Mouse (Mus musculus) thymus, postnatal 25 days (tissue): ENCODE data around the gene Rnase10.
A peak's percentile ranks its signal among the peaks of the same experiment; 100 is the strongest.
"Not testable (repeated sequence)": the region's sequence is repeated elsewhere in the genome, so short reads cannot be mapped to it uniquely, and the experiment has no call there.

Source experiments
- DNase-seq: peaks from one replicate; pipeline ENCODE4 v3.0.0; 2022

The Rnase10 gene

DNA sequence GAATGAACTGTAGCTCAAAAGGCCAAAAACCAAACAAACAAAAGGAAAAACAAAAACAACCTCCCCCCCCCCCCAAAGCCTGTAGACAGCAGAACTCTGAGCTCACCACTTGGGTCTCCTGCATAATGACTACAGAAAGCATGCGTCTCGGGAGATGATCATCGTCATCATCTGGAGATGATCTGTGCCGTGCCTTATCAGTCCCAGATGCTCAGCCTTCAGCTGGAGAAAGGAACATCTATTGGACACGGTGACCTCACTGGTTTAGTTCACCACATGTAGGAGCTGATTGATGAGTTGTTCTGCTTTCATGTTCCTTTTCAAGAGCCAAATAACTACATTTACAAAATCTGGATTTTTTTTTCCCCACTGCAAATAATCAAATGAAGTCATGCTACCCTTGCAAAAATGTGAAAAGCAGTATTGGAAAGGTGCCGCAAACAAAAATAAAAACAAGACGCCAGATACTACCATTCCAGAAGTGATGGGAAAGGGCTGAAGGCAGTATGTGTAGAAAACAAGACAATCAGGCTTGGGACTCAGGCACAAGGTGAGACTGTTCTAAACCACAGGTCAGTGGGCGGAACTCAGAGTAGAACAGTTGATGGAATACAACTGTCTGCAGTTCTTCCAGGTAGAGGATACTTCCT, at the start of gene Rnase10:
Rnase10 (plus strand) TSS at position 600 of the 650 bp plus-strand sequence.
- DNase-seq, result no peak

- DNase-seq, result not testable (repeated sequence)
Measured at GRCm38 (mm10) chr14:50958289-50958995, 49.1 kb upstream of the Rnase10 start.

DNA sequence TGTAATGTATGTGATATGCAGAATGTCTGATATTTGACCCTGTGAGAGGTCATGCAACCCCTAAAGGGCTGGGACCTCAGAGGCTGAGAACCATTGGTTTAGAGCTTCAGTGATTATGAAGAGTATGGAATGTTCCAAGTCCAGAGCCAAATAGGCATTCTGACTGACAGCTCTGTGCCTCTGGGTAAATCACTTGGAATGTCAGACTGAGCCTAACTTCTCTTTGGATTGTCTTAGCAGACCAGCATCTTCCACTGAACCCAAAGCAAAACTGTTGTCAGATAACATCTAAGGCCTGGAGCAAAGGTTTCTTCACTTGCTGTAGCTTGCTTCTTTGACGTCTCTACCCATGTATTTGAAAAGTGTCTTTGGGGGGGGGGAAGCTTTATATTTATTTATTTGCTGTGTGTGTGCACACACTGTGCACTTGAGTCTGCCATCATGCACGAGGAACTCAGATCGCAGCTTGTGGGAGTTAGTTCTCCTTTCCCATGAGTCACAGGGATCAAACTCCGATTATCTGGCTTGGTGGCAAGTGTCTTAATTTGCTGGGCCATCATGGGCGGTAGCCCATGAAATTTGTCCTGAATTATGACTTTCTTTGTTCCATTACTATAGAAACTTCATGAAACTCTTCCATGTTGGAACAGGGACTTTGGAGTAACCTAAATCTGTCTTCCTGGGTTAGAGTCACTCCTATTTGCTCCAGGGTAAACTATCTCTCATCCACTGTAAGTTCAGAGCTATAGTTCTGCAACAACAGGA, 39.2 kb upstream of the Rnase10 start:
- DNase-seq, result no peak

DNA sequence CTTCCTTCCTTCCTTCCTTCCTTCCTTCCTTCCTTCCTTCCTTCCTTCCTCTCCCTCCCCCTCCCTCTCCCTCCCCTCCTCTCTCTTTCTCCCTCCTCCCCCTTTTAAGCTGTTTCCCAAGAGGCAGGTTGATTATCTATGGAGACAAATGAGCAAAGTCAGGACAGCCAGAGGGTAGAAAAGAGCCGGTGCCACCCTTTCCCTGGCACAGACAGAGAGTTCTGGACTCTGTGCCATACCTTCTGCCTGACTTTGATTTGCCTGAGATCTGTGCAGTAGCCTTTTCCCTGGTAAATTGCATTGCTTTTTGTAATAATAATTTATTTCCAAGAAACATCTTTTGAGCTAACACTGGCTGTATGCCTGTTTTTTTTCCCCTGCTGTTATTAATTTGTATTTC, 38.5 kb upstream of the Rnase10 start:
- no peak for DNase-seq

- DNase-seq, result peak; percentile 14
Measured at GRCm38 (mm10) chr14:50969558-50970544, 37.7 kb upstream of the Rnase10 start.

DNA sequence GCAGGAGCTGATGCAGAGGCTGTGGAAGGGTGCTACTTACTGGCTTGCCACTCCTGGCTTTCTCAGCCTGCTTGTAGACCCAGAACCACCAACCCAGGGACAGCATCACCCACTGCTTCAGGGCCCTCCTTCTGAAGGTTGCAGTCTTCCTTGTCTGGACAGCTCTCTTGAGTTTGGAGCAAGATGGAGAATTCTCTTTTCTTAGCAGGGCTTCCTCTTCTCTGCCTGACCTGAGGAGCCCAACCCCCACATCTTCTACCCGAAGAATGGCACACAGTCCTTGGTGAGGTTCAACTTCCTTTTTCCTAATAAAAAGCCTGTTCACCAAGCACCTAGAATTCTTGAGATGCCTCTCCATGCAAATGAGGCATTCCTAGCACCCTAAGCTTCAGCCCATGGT, 36.7 kb upstream of the Rnase10 start:
- DNase-seq, result no peak

GRCm38 (mm10) chr14:50973054-50973453, 34.5 kb upstream of the Rnase10 start:
- DNase-seq, result not testable (repeated sequence)

DNA sequence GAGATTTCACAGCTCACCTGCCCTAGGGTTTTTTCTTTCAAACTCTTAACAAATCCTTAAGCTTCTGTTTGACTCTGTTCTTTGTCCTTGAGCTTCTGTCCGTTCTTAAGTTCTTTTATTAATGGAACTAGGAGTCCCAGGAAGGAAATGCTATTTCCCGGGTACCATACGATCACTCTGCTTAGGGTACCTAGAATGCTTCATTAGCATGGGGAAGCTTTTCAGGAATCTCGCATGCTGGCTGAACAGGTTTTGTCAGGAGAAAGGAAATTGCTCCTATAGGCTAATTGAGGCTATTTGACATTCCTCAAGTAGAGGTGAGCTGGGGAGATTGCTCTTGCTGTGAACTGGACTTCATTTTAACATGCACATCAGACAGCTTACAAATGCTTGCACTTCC, 33.9 kb upstream of the Rnase10 start:
- DNase-seq, result no peak

DNA sequence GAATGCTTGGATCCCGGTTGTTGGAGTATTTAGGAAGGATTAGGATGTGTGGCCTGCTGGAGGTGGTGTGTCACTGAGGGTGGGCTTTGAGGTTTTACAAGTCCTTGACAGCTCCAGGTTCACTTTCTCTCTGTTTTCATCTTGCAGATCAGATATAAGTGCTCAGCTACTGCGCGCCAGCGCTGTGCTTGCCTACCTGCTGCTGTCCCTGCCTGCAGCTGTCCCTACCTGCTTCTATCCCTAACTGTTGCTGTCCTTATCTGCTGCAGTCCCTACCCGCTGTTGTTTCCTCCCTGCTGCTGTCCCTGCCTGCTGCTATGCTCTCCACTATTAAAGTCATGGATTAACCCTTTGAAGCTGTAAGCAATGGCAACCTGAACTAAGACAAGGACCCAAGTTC, 32.5 kb upstream of the Rnase10 start:
- DNase-seq, result no peak

DNA sequence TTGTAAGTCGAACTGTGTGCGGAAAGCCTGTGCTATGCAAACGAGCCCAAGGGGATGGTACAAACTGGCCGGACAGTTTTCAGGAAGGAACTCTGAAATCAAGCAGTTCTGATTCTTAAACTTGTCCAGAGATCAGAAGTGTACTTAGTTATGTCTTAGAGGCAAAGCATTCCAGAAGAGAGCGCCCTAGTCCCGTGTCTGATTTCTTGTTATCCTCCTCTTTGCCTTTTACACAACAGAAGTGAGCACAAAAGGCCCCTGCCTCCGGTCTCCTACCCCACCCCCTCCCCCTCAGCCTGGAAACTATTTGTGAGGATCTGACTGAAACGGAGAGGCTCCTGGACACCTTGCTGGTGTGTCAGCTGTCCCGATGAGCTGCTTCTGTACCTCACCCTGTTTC, 30.9 kb upstream of the Rnase10 start:
- no peak for DNase-seq

GRCm38 (mm10) chr14:50978451-50978850, 29.1 kb upstream of the Rnase10 start:
- not testable (repeated sequence) for DNase-seq

DNA sequence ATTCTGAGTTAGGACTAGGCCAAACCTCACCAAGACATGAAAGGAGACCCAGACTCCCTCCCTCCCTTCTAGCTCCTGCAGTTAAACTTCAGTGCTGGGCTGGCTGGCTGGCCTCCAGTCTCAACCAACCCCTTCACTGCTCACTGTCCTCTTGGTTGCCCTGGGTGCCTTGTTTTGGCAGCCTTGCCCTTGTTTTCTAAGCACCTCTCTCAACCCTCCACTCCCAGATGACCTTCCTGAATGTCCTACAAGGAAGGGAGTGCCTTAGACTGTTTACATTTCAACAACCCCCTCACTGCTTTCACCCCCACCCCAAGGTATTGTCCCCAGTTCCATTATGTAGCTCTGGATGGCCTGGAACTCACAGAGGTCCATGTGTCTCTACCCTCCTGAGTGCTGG, 27.9 kb upstream of the Rnase10 start:
- no peak for DNase-seq

DNA sequence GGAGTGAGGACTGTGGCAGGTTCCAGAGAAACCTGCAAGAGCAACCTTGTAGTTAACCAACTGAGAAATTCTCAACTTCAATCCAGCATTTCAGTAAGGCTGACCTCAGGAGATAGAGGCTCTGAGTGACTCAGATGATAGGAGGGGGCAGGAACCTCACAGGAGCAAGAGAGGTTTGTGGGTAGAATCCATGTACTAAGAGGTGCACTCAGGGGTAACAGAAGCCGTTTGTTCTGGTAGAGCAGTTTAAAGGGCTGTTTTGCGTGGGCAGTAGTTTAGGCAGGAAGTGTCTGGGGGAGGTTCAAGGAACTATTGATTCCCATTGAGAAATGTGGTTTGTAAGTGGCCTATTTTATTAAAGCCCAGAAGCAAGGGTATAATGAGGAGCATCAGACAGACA, 26.3 kb upstream of the Rnase10 start:
- DNase-seq, result no peak

GRCm38 (mm10) chr14:50981837-50982236, 25.7 kb upstream of the Rnase10 start:
- DNase-seq, result no peak

GRCm38 (mm10) chr14:50987668-50988067, 19.9 kb upstream of the Rnase10 start:
- DNase-seq, result no peak

GRCm38 (mm10) chr14:50991037-50991436, 16.5 kb upstream of the Rnase10 start:
- DNase-seq, result no peak

GRCm38 (mm10) chr14:50997088-50997487, 10.5 kb upstream of the Rnase10 start:
- DNase-seq, result no peak

- DNase-seq, result no peak
Measured at GRCm38 (mm10) chr14:50997999-50998666, 9.4 kb upstream of the Rnase10 start.

DNA sequence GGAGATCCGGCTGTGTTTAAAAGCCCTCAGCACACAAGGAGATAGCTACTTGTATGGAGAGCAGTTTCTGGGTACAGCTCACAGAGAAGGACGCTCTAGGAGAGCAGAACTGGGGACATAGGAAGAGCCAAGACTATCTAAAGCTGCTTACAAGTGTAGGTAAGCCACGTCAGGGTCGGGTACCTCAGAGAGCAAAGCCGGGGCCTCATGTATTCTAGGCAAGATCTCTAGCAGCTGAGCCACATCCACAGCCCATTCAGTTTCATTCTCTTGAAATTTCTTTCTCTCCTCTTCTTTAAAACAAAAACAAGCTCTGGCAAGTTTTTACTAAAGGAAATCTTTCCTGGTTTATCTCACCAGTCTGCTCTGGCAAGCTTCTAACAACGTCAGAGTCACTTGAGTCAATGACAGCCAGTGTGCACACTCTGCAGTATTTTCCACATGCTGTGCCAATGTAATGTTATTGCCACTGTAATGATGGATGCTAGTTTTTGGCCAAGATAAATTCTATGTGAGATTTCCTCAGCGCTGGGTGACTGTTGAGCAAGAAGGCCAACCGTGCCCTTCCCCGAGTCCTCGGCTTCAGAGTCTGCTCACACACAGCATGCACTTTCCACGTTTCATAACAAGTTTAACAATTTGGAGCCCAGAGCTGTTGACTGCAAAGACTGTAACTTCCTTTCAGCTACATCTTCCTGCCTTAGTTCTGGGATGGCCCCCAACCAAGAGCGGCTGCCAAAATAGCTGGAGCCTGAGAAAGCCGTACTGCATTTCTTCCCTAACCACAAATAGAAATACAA, 563 bp downstream of the Rnase10 start:
- no peak for DNase-seq

GRCm38 (mm10) chr14:51008781-51009180, 1.2 kb downstream of the Rnase10 start:
- DNase-seq, result no peak

DNA sequence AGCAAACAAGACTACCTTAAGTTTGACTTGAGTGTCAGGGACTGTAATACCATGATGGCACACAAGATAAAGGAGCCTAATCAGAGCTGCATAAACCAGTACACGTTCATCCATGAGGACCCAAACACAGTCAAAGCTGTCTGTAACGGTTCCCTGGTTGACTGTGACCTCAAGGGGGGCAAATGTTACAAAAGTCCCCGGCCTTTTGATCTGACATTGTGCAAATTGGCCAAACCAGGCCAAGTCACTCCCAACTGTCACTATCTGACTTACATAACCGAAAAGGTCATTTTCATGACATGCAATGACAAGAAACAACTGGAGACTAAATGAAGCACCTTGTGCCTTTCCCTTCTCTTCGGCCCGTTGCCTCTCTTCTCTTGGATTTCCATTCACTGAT, 2.0 kb downstream of the Rnase10 start:
- no peak for DNase-seq
